Mouse (Mus musculus) heart, embryonic 14.5 days (tissue): ENCODE data around the gene Smyd1. TPM values are rescaled to one million over a fixed set of nuclear protein-coding genes. Genes with fewer than 3 reads are reported as not detected.

Source experiments
- ATAC-seq: fragments of 200-750 bp; cut with Nextera tagmentation; 2 replicates; pipeline ENCODE4 v1.8.0; 2017; ENCODE audit warnings: low read depth, moderate TSS enrichment; ENCODE audit not compliant: insufficient number of reproducible peaks, insufficient read depth, low FRiP score
- H3K27ac ChIP-seq, 2 experiments: fragments of 200-500 bp in 1 of 2; fragments of 300-500 bp in 1 of 2; sonication (generic) in 1 of 2; replicated peaks in 1 of 2; 2 replicates each; pipeline ENCODE4 v1.5.1; 2012 to 2014; ENCODE audit warnings: low read depth in 2 of 2, low read length in 2 of 2, control low read depth in 1 of 2, mild to moderate bottlenecking in 1 of 2, mixed read lengths in 1 of 2; ENCODE audit not compliant: control insufficient read depth in 1 of 2, insufficient read depth in 1 of 2
- H3K27me3 ChIP-seq: fragments of 300-500 bp; sonication (generic); 2 replicates; pipeline ENCODE4 v1.6.1; 2014; ENCODE audit warnings: mild to moderate bottlenecking, low read length, control low read depth; ENCODE audit not compliant: control insufficient read depth, insufficient read depth
- H3K36me3 ChIP-seq: fragments of 300-500 bp; sonication (generic); 2 replicates; pipeline ENCODE4 v1.6.1; 2014; ENCODE audit warnings: mild to moderate bottlenecking, control low read depth, low read length, mixed read lengths; ENCODE audit not compliant: control insufficient read depth, insufficient read depth
- H3K4me1 ChIP-seq, 2 experiments: fragments of 200-500 bp in 1 of 2; fragments of 300-500 bp in 1 of 2; sonication (generic) in 1 of 2; 2 replicates each; pipeline ENCODE4 v1.6.1; 2012 to 2014; ENCODE audit warnings: low read length in 2 of 2, control low read depth in 1 of 2, mixed read lengths in 1 of 2; ENCODE audit not compliant: control insufficient read depth in 2 of 2, insufficient read depth in 2 of 2
- H3K4me2 ChIP-seq: fragments of 300-500 bp; sonication (generic); 2 replicates; pipeline ENCODE4 v1.6.1; 2014; ENCODE audit warnings: mild to moderate bottlenecking, low read length
- H3K4me3 ChIP-seq, 2 experiments: fragments of 200-500 bp in 1 of 2; fragments of 300-500 bp in 1 of 2; sonication (generic) in 1 of 2; 2 replicates each; pipeline ENCODE4 v1.5.1; 2012 to 2014; ENCODE audit warnings: low read length in 2 of 2, mild to moderate bottlenecking in 2 of 2, control low read depth in 1 of 2, low read depth in 1 of 2, moderate library complexity in 1 of 2; ENCODE audit not compliant: control insufficient read depth in 1 of 2, insufficient read depth in 1 of 2
- H3K9ac ChIP-seq: fragments of 300-500 bp; sonication (generic); 2 replicates; pipeline ENCODE4 v1.6.1; 2014; ENCODE audit warnings: mild to moderate bottlenecking, low read length
- H3K9me3 ChIP-seq: fragments of 300-500 bp; sonication (generic); 2 replicates; pipeline ENCODE4 v1.6.1; 2016; ENCODE audit warnings: low read length, control low read depth; ENCODE audit not compliant: control insufficient read depth
- WGBS: fragments of 180-500 bp; shearing (Covaris S2); extraction: QIAGEN DNeasy Blood & Tissue Kit; methylation state at CpG from one replicate; pipeline ENCODE4 v1.1.7; 2014; 5-methylcytosine and 5-hydroxymethylcytosine counted together
- polyA plus RNA-seq: library from polyadenylated mRNA; unstranded; fragments of >200 nt; fragmentation: Nextera tagmentation; extraction: Ambion mirVana; gene quantifications from 2 replicates; pipeline ENCODE4 v1.2.1, GENCODE M21; 2014

Smyd1 gene
- polyA plus RNA-seq, 1 experiment from 2014 or later: 147 TPM

GRCm38 (mm10) chr6:71353722-71354121 lies 31.7 kb upstream of the Smyd1 start:
- Histone ChIP-seq H3K36me3 (no peaks in the 10 kb centered on the region), H3K9me3 (no peaks in the 10 kb centered on the region), H3K4me1 (no peaks in the 10 kb centered on the region), H3K9ac (no peak overlapping the region), H3K27me3 (no peaks in the 10 kb centered on the region), H3K4me3 (no peak overlapping the region), H3K27ac (no peak overlapping the region), H3K4me2 (no peak overlapping the region)
- no peak for ATAC-seq
- 81% methylated on average over 2 of the region's 2 CpGs for WGBS

GRCm38 (mm10) chr6:71352866-71353427 lies 30.9 kb upstream of the Smyd1 start:
- no peaks in the 10 kb centered on the region for H3K9me3 ChIP-seq
- H3K4me1 ChIP-seq: no peaks in the 10 kb centered on the region
- 75% methylated on average over 10 of the region's 10 CpGs for WGBS
- no peak for ATAC-seq
- no peak overlapping the region for H3K4me2 ChIP-seq
- no peak overlapping the region for H3K27ac ChIP-seq
- no peak overlapping the region for H3K4me3 ChIP-seq
- H3K9ac ChIP-seq: no peak overlapping the region
- H3K27me3 ChIP-seq: no peaks in the 10 kb centered on the region
- H3K36me3 ChIP-seq: no peaks in the 10 kb centered on the region

- WGBS: 87% methylated on average over 6 of the region's 6 CpGs
- no peaks in the 10 kb centered on the region for H3K9me3 ChIP-seq
- H3K4me1 ChIP-seq: no peaks in the 10 kb centered on the region
- no peak overlapping the region for H3K4me3 ChIP-seq
- H3K27ac ChIP-seq: no peak overlapping the region
- no peak for ATAC-seq
- no peak overlapping the region for H3K4me2 ChIP-seq
- H3K27me3 ChIP-seq: no peaks in the 10 kb centered on the region
- H3K36me3 ChIP-seq: no peaks in the 10 kb centered on the region
- H3K9ac ChIP-seq: no peak overlapping the region
These were observed 30.2 kb upstream of the Smyd1 start for GRCm38 (mm10) chr6:71352201-71352600.

- Histone ChIP-seq H3K4me3 (no peak overlapping the region), H3K4me1 (no peaks in the 10 kb centered on the region), H3K36me3 (no peaks in the 10 kb centered on the region), H3K27ac (no peak overlapping the region), H3K9ac (no peak overlapping the region), H3K4me2 (no peak overlapping the region), H3K27me3 (no peaks in the 10 kb centered on the region), H3K9me3 (no peaks in the 10 kb centered on the region)
- 90% methylated on average over 3 of the region's 3 CpGs for WGBS
- no peak for ATAC-seq
These were observed 29.2 kb upstream of the Smyd1 start for GRCm38 (mm10) chr6:71351201-71351600.

GRCm38 (mm10) chr6:71348006-71348405 lies 26.0 kb upstream of the Smyd1 start:
- 92% methylated on average over 9 of the region's 9 CpGs for WGBS
- H3K9ac ChIP-seq: no peak overlapping the region
- ATAC-seq: no peak
- H3K27ac ChIP-seq: no peak overlapping the region
- no peaks in the 10 kb centered on the region for H3K36me3 ChIP-seq
- H3K4me2 ChIP-seq: no peak overlapping the region
- H3K4me3 ChIP-seq: no peak overlapping the region
- H3K9me3 ChIP-seq: no peaks in the 10 kb centered on the region
- no peaks in the 10 kb centered on the region for H3K27me3 ChIP-seq
- H3K4me1 ChIP-seq: no peaks in the 10 kb centered on the region

GRCm38 (mm10) chr6:71341179-71341578 lies 19.1 kb upstream of the Smyd1 start:
- Histone ChIP-seq H3K36me3 (no peaks in the 10 kb centered on the region), H3K27me3 (no peaks in the 10 kb centered on the region), H3K9ac (no peak overlapping the region), H3K4me2 (no peak overlapping the region), H3K9me3 (no peaks in the 10 kb centered on the region), H3K27ac (no peak overlapping the region), H3K4me3 (no peak overlapping the region), H3K4me1 (no peaks in the 10 kb centered on the region)
- WGBS: 84% methylated on average over 9 of the region's 9 CpGs
- no peak for ATAC-seq

GRCm38 (mm10) chr6:71339351-71339750 lies 17.3 kb upstream of the Smyd1 start:
- ATAC-seq: no peak
- no peak overlapping the region for H3K4me3 ChIP-seq
- no peak overlapping the region for H3K27ac ChIP-seq
- no peaks in the 10 kb centered on the region for H3K36me3 ChIP-seq
- no peaks in the 10 kb centered on the region for H3K27me3 ChIP-seq
- H3K4me1 ChIP-seq: no peaks in the 10 kb centered on the region
- H3K9ac ChIP-seq: no peak overlapping the region
- H3K4me2 ChIP-seq: no peak overlapping the region
- WGBS: 82% methylated on average over 4 of the region's 4 CpGs
- no peaks in the 10 kb centered on the region for H3K9me3 ChIP-seq

- Histone ChIP-seq H3K9ac (no peak overlapping the region), H3K9me3 (no peaks in the 10 kb centered on the region), H3K27ac (no peak overlapping the region), H3K36me3 (no peaks in the 10 kb centered on the region), H3K4me2 (no peak overlapping the region), H3K27me3 (no peaks in the 10 kb centered on the region), H3K4me3 (no peak overlapping the region), H3K4me1 (no peaks in the 10 kb centered on the region)
- ATAC-seq: no peak
- 72% methylated on average over 3 of the region's 3 CpGs for WGBS
These were observed 16.9 kb upstream of the Smyd1 start for GRCm38 (mm10) chr6:71338941-71339340.
